Mouse (Mus musculus) E14TG2a.4 (cell line): ENCODE results near the gene Pyroxd1.

Experiments
- CTCF ChIP-seq: conservative IDR thresholded peaks from 2 replicates; pipeline ENCODE4 v1.5.1; 2014; ENCODE audit warnings: low read length
- NANOG ChIP-seq: IDR thresholded peaks from 2 replicates; pipeline ENCODE4 v1.6.1; 2014; ENCODE audit warnings: borderline replicate concordance, low read length, mixed read lengths
- POU5F1 ChIP-seq: IDR thresholded peaks from 2 replicates; pipeline ENCODE4 v1.6.1; 2014; ENCODE audit warnings: low read length, borderline replicate concordance

DNA sequence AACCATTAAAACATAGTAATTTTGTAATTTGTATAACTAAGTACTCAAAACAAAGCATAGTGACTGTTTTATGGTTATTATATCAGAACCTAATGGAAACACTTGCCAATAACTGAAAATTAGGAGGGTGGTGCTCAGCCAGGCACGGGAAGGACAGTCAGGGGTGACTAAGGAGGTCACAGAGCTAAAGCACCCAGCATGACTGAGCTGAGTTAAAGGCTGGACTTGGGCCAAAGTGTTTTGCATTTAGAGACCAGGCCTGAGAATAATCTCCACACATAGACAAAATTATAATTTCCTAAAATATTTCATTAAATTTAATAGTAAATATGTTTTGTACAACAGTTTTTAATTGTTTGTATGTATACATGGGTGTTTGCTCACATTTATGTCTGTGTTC lies 31.6 kb downstream of the Pyroxd1 start:
- no peak for TF ChIP-seq CTCF
- TF ChIP-seq NANOG, result no peak
- no peak for TF ChIP-seq POU5F1
